Mouse (Mus musculus) intestine, embryonic 16.5 days (tissue): ENCODE measurements around the gene Ifitm3. TPM values are rescaled to one million over a fixed set of nuclear protein-coding genes. Genes with fewer than 3 reads are reported as not detected.

Experiments used
- ATAC-seq: fragments of 200-750 bp; cut with Nextera tagmentation; 2 replicates; pipeline ENCODE4 v1.8.0; 2017; ENCODE audit warnings: moderate TSS enrichment, moderate library complexity
- H3K27ac ChIP-seq: fragments of 300-500 bp; sonication (generic); 2 replicates; pipeline ENCODE4 v1.5.1; 2014; ENCODE audit warnings: mild to moderate bottlenecking, low read length
- H3K27me3 ChIP-seq: fragments of 300-500 bp; sonication (generic); replicated peaks from 2 replicates; pipeline ENCODE4 v1.6.1; 2014; ENCODE audit warnings: low read length, control low read depth, mixed read lengths; ENCODE audit not compliant: control insufficient read depth, insufficient read depth
- H3K36me3 ChIP-seq: fragments of 300-500 bp; sonication (generic); 2 replicates; pipeline ENCODE4 v1.6.1; 2014; ENCODE audit warnings: low read length, control low read depth; ENCODE audit not compliant: control insufficient read depth, insufficient read depth
- H3K4me1 ChIP-seq: fragments of 300-500 bp; sonication (generic); 2 replicates; pipeline ENCODE4 v1.6.1; 2014; ENCODE audit warnings: low read length, control low read depth, mixed read lengths; ENCODE audit not compliant: control insufficient read depth, insufficient read depth
- H3K4me2 ChIP-seq: fragments of 300-500 bp; sonication (generic); 2 replicates; pipeline ENCODE4 v1.6.1; 2014; ENCODE audit warnings: low read depth, low read length, control low read depth
- H3K4me3 ChIP-seq: fragments of 300-500 bp; sonication (generic); 2 replicates; pipeline ENCODE4 v1.5.1; 2014; ENCODE audit warnings: mild to moderate bottlenecking, low read length
- H3K9ac ChIP-seq: fragments of 300-500 bp; sonication (generic); 2 replicates; pipeline ENCODE4 v1.6.1; 2014; ENCODE audit warnings: low read depth, low read length
- H3K9me3 ChIP-seq: fragments of 300-500 bp; sonication (generic); 2 replicates; pipeline ENCODE4 v1.6.1; 2016; ENCODE audit warnings: low read length, control low read depth; ENCODE audit not compliant: control insufficient read depth
- WGBS: fragments of 180-500 bp; shearing (Covaris S2); extraction: QIAGEN DNeasy Blood & Tissue Kit; methylation state at CpG from one replicate; pipeline ENCODE4 v1.1.7; 2014; 5-methylcytosine and 5-hydroxymethylcytosine counted together
- polyA plus RNA-seq: library from polyadenylated mRNA; unstranded; fragments of >200 nt; fragmentation: Nextera tagmentation; extraction: Ambion mirVana; gene quantifications from 2 replicates; pipeline ENCODE4 v1.2.1, GENCODE M21; 2015

Ifitm3 gene
- polyA plus RNA-seq, 1 experiment from 2014 or later = 255 TPM

DNA sequence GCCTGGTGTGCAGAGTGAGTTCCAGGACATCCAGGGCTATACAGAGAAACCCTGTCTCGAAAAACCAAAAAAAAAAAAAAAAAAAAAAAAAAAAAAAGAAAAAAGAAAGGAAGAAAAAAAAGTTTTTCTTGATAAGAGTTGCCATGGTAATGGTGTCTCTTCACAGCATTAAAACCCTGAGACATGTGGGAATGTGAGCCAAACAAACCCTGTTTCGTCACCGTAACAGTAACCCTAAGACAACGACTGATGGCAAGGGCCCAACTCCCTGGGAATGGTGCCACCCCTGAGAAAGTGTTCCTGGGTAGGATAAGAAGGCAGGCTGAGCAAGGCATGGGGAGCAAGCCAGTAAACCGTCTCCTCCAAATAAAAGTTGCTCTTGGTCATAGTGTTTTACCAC lies 3.7 kb downstream of the Ifitm3 start:
- Histone ChIP-seq H3K27ac (no peak overlapping the region), H3K4me1 (peaks cover 19% of the 10 kb centered on the region), H3K9me3 (no peaks in the 10 kb centered on the region), H3K27me3 (no peaks in the 10 kb centered on the region), H3K36me3 (no peaks in the 10 kb centered on the region), H3K9ac (no peak overlapping the region), H3K4me2 (no peak overlapping the region), H3K4me3 (no peak overlapping the region)
- 73% methylated on average over 5 of the region's 5 CpGs for WGBS
- no peak for ATAC-seq

GRCm38 (mm10) chr7:141006446-141006845 lies 4.1 kb downstream of the Ifitm3 start:
- H3K4me2 ChIP-seq = no peak overlapping the region
- no peaks in the 10 kb centered on the region for H3K36me3 ChIP-seq
- 90% methylated on average over 6 of the region's 6 CpGs for WGBS
- no peak overlapping the region for H3K9ac ChIP-seq
- no peak for ATAC-seq
- peaks cover 19% of the 10 kb centered on the region for H3K4me1 ChIP-seq
- H3K9me3 ChIP-seq = no peaks in the 10 kb centered on the region
- no peaks in the 10 kb centered on the region for H3K27me3 ChIP-seq
- no peak overlapping the region for H3K27ac ChIP-seq
- H3K4me3 ChIP-seq = no peak overlapping the region

DNA sequence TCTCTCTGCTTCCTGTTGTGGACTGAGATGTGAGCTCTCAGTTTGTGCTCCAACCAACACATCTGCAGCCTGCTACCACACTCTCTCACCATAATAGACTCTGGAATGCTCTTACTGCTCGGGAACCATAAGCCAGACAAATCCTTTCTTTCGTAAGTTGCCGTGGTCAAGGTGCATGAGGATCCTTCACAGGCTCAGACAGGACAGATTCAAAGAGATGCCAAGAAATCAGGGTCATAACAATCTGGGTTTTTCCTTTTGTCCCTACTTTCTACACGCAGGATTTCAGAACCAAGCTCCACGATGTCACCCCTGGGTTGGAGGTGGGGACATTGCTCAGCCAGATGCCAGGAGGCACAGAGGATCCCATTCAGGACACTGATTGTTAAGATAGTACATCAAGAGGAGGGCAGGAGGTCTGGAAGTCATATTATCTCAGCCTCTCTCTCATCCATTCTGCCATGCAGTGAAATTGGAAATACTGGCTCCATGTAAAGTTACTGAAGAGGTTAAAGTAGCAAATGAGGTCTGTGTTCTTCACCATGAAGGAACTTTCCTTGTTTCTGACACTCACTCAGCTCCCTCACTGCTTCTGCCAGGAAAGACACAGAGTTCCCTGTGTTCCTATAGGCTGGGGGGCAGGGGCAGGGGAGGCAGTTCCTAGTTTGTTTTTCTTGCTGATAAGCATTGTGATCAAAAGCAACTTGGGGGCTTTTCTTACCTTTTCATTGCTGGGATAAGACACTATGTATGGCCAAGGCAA lies 7.1 kb downstream of the Ifitm3 start:
- Histone ChIP-seq H3K4me3 (no peak overlapping the region), H3K9ac (no peak overlapping the region), H3K36me3 (no peaks in the 10 kb centered on the region), H3K4me2 (no peak overlapping the region), H3K27ac (no peak overlapping the region), H3K4me1 (peaks cover 3% of the 10 kb centered on the region; the same call in 1 of the 2 replicates), H3K9me3 (no peaks in the 10 kb centered on the region), H3K27me3 (no peaks in the 10 kb centered on the region)
- ATAC-seq = no peak
- WGBS = 75% methylated on average over 5 of the region's 5 CpGs

DNA sequence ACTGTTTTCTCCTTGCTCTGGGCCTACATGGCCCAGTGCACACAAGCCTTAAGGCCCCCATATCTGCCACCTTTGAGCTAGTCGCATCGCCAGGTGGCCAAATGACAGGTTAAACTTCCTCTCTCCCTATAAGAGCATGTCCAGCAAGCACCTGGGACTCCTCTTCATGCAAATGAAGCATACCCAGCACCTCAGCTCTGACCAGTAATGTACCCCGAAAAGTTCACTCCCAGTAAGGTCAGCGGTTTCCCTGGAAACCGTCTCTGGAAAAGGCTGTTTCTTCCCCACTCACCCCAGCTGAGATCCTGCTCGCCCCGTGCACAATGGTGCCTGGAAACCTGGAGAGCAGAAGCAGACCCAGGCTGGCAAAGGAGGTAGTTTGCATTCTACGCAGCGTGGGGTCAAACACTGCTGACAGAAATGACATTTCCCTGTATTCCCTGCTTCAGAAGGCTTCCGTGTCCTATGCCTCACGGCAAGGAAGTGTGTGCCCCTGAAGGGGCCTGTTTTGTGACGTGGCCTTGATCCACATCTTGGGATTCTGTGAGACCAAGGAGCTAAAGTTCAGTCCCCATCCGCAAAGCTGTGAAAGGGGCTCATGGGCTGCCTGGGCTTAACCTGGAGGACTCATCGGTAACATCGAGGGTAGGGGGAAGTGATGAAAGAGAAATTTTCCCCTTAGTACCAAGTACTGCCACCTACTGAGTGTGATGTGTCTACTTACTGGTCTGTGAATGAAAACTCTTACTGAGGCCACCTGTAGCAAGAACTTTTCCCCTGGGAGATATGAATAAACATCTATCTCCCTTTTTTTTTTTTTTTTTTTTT lies 9.5 kb downstream of the Ifitm3 start:
- H3K9me3 ChIP-seq = no peaks in the 10 kb centered on the region
- H3K4me2 ChIP-seq = no peak overlapping the region
- ATAC-seq = no peak
- H3K9ac ChIP-seq = no peak overlapping the region
- no peaks in the 10 kb centered on the region for H3K27me3 ChIP-seq
- H3K4me1 ChIP-seq = no peaks in the 10 kb centered on the region
- no peak overlapping the region for H3K27ac ChIP-seq
- 73% methylated on average over 15 of the region's 15 CpGs for WGBS
- H3K36me3 ChIP-seq = no peaks in the 10 kb centered on the region
- H3K4me3 ChIP-seq = no peak overlapping the region

GRCm38 (mm10) chr7:140998853-140999700 lies 11.5 kb downstream of the Ifitm3 start:
- no peak overlapping the region for H3K27ac ChIP-seq
- WGBS = 83% methylated on average over 11 of the region's 11 CpGs
- no peaks in the 10 kb centered on the region for H3K27me3 ChIP-seq
- no peak overlapping the region for H3K9ac ChIP-seq
- no peaks in the 10 kb centered on the region for H3K9me3 ChIP-seq
- H3K4me3 ChIP-seq = no peak overlapping the region
- no peaks in the 10 kb centered on the region for H3K36me3 ChIP-seq
- no peak for ATAC-seq
- H3K4me2 ChIP-seq = no peak overlapping the region
- H3K4me1 ChIP-seq = no peaks in the 10 kb centered on the region

DNA sequence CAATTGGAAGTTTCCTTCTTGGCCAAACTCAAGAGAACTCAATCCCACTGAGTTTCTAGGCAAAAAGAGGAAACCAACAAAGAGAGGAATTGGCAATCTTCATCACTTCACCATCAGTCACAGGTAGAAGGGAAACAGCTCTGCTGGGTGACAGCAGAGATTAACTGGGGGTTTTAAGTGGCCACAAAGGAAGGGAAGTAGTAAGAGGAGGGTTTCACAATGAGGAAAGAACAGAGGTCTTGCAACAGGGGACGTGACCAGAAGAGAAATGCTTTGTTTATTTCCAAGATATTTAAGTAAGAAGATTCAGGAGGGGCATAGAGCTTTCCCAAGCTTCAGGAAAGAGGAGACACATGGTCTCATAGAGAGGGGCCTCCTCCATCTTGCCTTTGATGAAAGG lies 12.8 kb downstream of the Ifitm3 start:
- Histone ChIP-seq H3K4me2 (no peak overlapping the region), H3K27ac (no peak overlapping the region), H3K27me3 (no peaks in the 10 kb centered on the region), H3K4me1 (no peaks in the 10 kb centered on the region), H3K9ac (no peak overlapping the region), H3K9me3 (no peaks in the 10 kb centered on the region), H3K36me3 (no peaks in the 10 kb centered on the region), H3K4me3 (no peak overlapping the region)
- WGBS = 37% methylated on average over 1 of the region's 1 CpGs
- ATAC-seq = no peak

DNA sequence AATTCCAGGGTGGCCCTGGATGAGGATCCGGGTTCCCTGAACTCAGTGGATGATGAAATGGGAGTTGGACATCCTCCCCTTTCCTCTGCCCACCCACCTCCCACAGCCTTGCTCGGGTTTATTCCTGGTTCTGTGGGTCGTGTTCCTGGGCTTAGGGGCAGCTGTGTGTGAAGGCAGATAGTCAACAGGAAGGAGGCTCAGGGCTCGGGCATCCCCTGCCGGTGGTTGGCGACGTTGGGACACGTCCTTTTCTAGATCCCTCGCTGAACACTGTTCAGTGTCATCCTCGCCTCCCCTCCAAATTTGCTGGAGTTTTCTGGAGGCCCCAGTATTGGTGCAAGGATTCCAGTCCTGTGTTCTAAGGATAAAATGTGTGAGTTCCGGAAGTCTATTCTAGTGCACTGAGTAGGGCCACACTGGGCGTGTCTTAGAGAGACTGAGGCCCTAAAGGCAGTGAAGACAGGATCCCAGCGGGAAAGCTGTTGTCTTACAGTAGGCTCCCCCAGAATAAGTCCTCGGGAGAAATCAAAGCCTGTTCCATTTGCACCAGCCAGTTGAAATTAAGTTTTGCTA lies 19.4 kb downstream of the Ifitm3 start:
- H3K4me2 ChIP-seq = no peak overlapping the region
- H3K36me3 ChIP-seq = no peaks in the 10 kb centered on the region
- ATAC-seq = no peak
- H3K27me3 ChIP-seq = no peaks in the 10 kb centered on the region
- H3K9ac ChIP-seq = no peak overlapping the region
- no peak overlapping the region for H3K27ac ChIP-seq
- H3K9me3 ChIP-seq = no peaks in the 10 kb centered on the region
- H3K4me3 ChIP-seq = no peak overlapping the region
- H3K4me1 ChIP-seq = peaks cover 6% of the 10 kb centered on the region
- WGBS = 84% methylated on average over 14 of the region's 14 CpGs

GRCm38 (mm10) chr7:140990622-140991021 lies 19.9 kb downstream of the Ifitm3 start:
- Histone ChIP-seq H3K9ac (no peak overlapping the region), H3K4me1 (peaks cover 6% of the 10 kb centered on the region), H3K4me2 (no peak overlapping the region), H3K27ac (no peak overlapping the region), H3K36me3 (no peaks in the 10 kb centered on the region), H3K27me3 (no peaks in the 10 kb centered on the region), H3K4me3 (no peak overlapping the region), H3K9me3 (no peaks in the 10 kb centered on the region)
- ATAC-seq = no peak
- 69% methylated on average over 5 of the region's 5 CpGs for WGBS

DNA sequence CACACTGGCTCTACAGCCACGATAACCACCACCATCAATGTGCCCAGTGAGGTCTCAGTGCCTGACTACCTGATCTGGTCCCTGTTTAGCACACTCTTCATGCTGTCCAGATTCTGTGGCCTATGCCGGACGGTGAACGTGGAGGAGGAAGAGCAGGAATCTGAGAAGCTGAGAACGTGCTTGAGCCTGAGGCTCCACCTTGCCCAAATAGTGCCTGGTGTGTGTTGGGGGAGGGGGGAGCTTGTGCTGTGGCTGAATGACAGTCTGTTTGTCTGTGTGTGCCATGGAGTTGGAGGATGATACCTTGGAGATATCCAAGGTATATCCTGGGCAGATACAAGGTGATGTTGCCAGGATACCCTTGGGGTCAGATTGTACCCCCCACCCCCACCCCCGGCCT lies 20.4 kb downstream of the Ifitm3 start:
- Histone ChIP-seq H3K4me1 (peaks cover 6% of the 10 kb centered on the region), H3K4me2 (no peak overlapping the region), H3K36me3 (no peaks in the 10 kb centered on the region), H3K27ac (no peak overlapping the region; the same call in 1 of the 2 replicates), H3K27me3 (no peaks in the 10 kb centered on the region), H3K4me3 (no peak overlapping the region), H3K9ac (no peak overlapping the region), H3K9me3 (no peaks in the 10 kb centered on the region)
- WGBS = 49% methylated on average over 6 of the region's 6 CpGs
- ATAC-seq = peak; percentile 40; the same call in 1 of the 2 replicates
